27 mouse cellular contexts compared by ENCODE assay signal in genomic region chr9:94269213-94269612, GRCm38 (mm10).
A peak's percentile ranks its signal among the peaks of the same experiment; 100 is the strongest.
DNase-seq lines count a peak whose midpoint lies in the region; ATAC-seq lines count a peak whose summit lies in the region.
"Had no signal": no experiment of that assay in that cellular context is flagged by ENCODE, and none has a peak within 500 bp of the region (broad histone marks: within the 10 kb centered on the region; RNA-seq: fewer than 3 reads in every experiment).

No protein-coding gene starts in this region.

- no peaks in the 10 kb centered on the region for H3K36me3 ChIP-seq in limb, embryonic 12.5 days
- H3K36me3 ChIP-seq in limb, embryonic 10.5 days: no peaks in the 10 kb centered on the region
- H3K36me3 ChIP-seq in embryonic facial prominence, embryonic 10.5 days (replicated peaks): no peaks in the 10 kb centered on the region
- no peaks in the 10 kb centered on the region for H3K36me3 ChIP-seq in stomach, embryonic 16.5 days (ENCODE audit: control insufficient read depth, insufficient read depth, low read length)
- H3K36me3 ChIP-seq: forebrain, embryonic 12.5 days; G1E; heart, embryonic 12.5 days; kidney, embryonic 15.5 days; midbrain, embryonic 13.5 days had no signal

- WGBS in limb, embryonic 12.5 days: 55% methylated on average over 5 of the region's 5 CpGs
- WGBS in limb, embryonic 10.5 days: 73% methylated on average over 5 of the region's 5 CpGs
- 79% methylated on average over 5 of the region's 5 CpGs for WGBS in embryonic facial prominence, embryonic 10.5 days
- WGBS in stomach, embryonic 16.5 days: 44% methylated on average over 5 of the region's 5 CpGs

- no peaks in the 10 kb centered on the region for H3K27me3 ChIP-seq in limb, embryonic 12.5 days
- H3K27me3 ChIP-seq in limb, embryonic 10.5 days (ENCODE audit: low read depth, poor library complexity, severe bottlenecking): no peaks in the 10 kb centered on the region
- H3K27me3 ChIP-seq in embryonic facial prominence, embryonic 10.5 days (replicated peaks; ENCODE audit: low read depth, poor library complexity, severe bottlenecking): no peaks in the 10 kb centered on the region
- no peaks in the 10 kb centered on the region for H3K27me3 ChIP-seq in stomach, embryonic 16.5 days (ENCODE audit: control insufficient read depth, insufficient read depth, low read length)
- H3K27me3 ChIP-seq: CH12.LX; forebrain, embryonic 12.5 days; heart, embryonic 12.5 days; kidney, embryonic 15.5 days; midbrain, embryonic 13.5 days had no signal

- ATAC-seq in limb, embryonic 12.5 days (ENCODE audit: insufficient number of reproducible peaks, insufficient read depth, low FRiP score, low TSS enrichment, low read depth): peak; percentile 73; the same call in 1 of the 2 replicates
- peak; percentile 62; the same call in 1 of the 2 replicates for ATAC-seq in stomach, embryonic 16.5 days (ENCODE audit: insufficient read depth, low FRiP score)
- ATAC-seq: intestine, postnatal 0 days; midbrain, embryonic 13.5 days had no signal

- no peak overlapping the region for H3K4me2 ChIP-seq in limb, embryonic 12.5 days
- no peak overlapping the region for H3K4me2 ChIP-seq in stomach, embryonic 16.5 days (ENCODE audit: low read depth, low read length)
- H3K4me2 ChIP-seq: forebrain, embryonic 12.5 days; heart, embryonic 12.5 days; kidney, embryonic 15.5 days; lung, embryonic 14.5 days; midbrain, embryonic 13.5 days had no signal

- H3K27ac ChIP-seq in limb, embryonic 12.5 days: no peak overlapping the region
- H3K27ac ChIP-seq in limb, embryonic 10.5 days: no peak overlapping the region
- no peak overlapping the region for H3K27ac ChIP-seq in embryonic facial prominence, embryonic 10.5 days (replicated peaks)
- peak overlapping the region; percentile 17; the same call in 1 of the 2 replicates for H3K27ac ChIP-seq in stomach, embryonic 16.5 days (ENCODE audit: low read length)
- H3K27ac ChIP-seq: forebrain, embryonic 12.5 days; kidney, embryonic 15.5 days; liver, embryonic 14.5 days; midbrain, embryonic 13.5 days had no signal

- H3K4me1 ChIP-seq in limb, embryonic 12.5 days (replicated peaks): 0 out of 2 replicates have a peak, but pooled peaks cover 6% of the 10 kb centered on the region
- H3K4me1 ChIP-seq in limb, embryonic 10.5 days: no peaks in the 10 kb centered on the region
- no peaks in the 10 kb centered on the region for H3K4me1 ChIP-seq in embryonic facial prominence, embryonic 10.5 days
- no peaks in the 10 kb centered on the region for H3K4me1 ChIP-seq in stomach, embryonic 16.5 days (ENCODE audit: control insufficient read depth, insufficient read depth, low read length)
- H3K4me1 ChIP-seq: forebrain, embryonic 12.5 days; heart, embryonic 12.5 days; kidney, embryonic 15.5 days; midbrain, embryonic 13.5 days had no signal

- no peak overlapping the region for H3K9ac ChIP-seq in limb, embryonic 12.5 days (replicated peaks)
- H3K9ac ChIP-seq in stomach, embryonic 16.5 days (ENCODE audit: low read length): no peak overlapping the region
- H3K9ac ChIP-seq: forebrain, embryonic 12.5 days; heart, embryonic 12.5 days; kidney, embryonic 15.5 days; liver, embryonic 14.5 days; lung, embryonic 14.5 days; midbrain, embryonic 13.5 days had no signal

- no peak overlapping the region for H3K4me3 ChIP-seq in limb, embryonic 12.5 days (replicated peaks)
- H3K4me3 ChIP-seq in limb, embryonic 10.5 days: no peak overlapping the region
- H3K4me3 ChIP-seq in embryonic facial prominence, embryonic 10.5 days: no peak overlapping the region
- H3K4me3 ChIP-seq in stomach, embryonic 16.5 days (replicated peaks; ENCODE audit: low read length): no peak overlapping the region
- H3K4me3 ChIP-seq: forebrain, embryonic 12.5 days; heart, embryonic 12.5 days; kidney, embryonic 15.5 days; midbrain, embryonic 13.5 days had no signal

- no peaks in the 10 kb centered on the region for H3K9me3 ChIP-seq in limb, embryonic 12.5 days
- H3K9me3 ChIP-seq in limb, embryonic 10.5 days (replicated peaks): no peaks in the 10 kb centered on the region
- no peaks in the 10 kb centered on the region for H3K9me3 ChIP-seq in embryonic facial prominence, embryonic 10.5 days
- no peaks in the 10 kb centered on the region for H3K9me3 ChIP-seq in stomach, embryonic 16.5 days (replicated peaks; ENCODE audit: control insufficient read depth, low read length)
- H3K9me3 ChIP-seq: forebrain, embryonic 12.5 days; heart, embryonic 12.5 days; kidney, embryonic 15.5 days; midbrain, embryonic 13.5 days had no signal

- no peak for DNase-seq in limb, embryonic 10.5 days (ENCODE audit: low spot score)
- DNase-seq in embryonic facial prominence, embryonic 10.5 days (ENCODE audit: low spot score): peak; percentile 12
- peak; percentile 65 for DNase-seq in fat pad, adult 2 months (ENCODE audit: extremely low read depth, low read depth, low spot score)
- DNase-seq in adipocyte (ENCODE audit: low spot score): no peak
- DNase-seq in neural tube, embryonic 10.5 days (ENCODE audit: extremely low spot score, low spot score): no peak
- DNase-seq: adrenal gland, postnatal 10 days; B cell, adult 2 months; cerebellum, adult 9-10 months; gastrocnemius, postnatal 10 days; heart, adult 18-20 months; heart, postnatal 10 days; left cerebral cortex, postnatal 4 days; right cerebral cortex, postnatal 25 days; spleen, adult 18-20 months; thymus, adult 2 months; thymus, postnatal 4 days had no signal

Comparison
In these comparisons a context has a peak if more than half of its experiments do, and no peak if none do; other contexts are left out.
1. DNase-seq: peak in embryonic facial prominence, embryonic 10.5 days (single experiment) and fat pad, adult 2 months (single experiment); none in limb, embryonic 10.5 days (single experiment), adipocyte (single experiment) and neural tube, embryonic 10.5 days (single experiment).